Mouse (Mus musculus): ENCODE data around the gene Srbd1. TPM values are rescaled to one million over a fixed set of nuclear protein-coding genes. Genes with fewer than 3 reads are reported as not detected.

The Srbd1 gene
- 4.8 and 5.4 TPM in 2 replicates for polyA plus RNA-seq (2012; rRNA removed)

DNA sequence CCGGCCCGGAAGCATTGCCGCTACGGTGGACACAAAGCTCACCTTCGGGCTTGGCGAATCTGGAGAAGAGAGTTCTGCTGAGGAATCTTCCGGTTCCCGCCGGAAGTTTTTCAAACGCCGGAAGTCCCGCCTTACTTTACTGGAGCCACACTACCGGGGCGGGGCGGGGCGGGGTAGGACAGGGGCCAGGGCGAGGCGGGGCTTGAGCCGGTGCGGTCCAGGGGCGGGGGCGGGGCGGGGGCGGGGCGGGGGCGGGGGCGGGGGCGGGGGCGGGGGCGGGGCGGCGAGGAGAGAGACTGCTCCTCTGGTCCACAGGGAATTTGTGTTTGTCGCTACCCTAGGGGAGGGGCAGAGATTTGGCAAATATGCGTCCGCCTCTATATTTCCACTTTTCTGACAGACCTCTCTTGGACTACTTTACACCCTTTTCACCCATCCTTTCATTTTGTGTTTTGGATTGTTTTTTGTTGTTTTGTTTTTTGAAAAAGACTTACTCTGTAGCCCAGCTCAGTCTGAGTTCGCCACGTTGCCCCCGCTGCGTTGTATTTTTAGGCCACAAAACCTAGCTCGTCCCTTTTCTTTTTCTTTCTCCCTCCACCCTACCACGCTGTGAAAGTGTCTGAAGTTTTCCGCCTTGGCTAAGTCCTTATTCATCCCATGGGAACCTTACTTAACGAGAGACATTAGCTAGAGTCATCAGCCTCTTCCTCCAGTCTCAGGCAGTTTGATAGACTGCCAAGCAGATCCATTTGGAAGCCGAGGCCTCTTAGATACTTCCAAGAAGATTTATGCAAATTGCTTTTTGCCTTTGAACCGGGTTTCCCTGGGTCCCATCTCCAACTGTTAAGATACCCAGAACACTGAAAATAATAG, at the start of gene Srbd1:
TSS of gene Srbd1 (minus strand) at position 97 of the 873 bp plus-strand sequence.

DNA sequence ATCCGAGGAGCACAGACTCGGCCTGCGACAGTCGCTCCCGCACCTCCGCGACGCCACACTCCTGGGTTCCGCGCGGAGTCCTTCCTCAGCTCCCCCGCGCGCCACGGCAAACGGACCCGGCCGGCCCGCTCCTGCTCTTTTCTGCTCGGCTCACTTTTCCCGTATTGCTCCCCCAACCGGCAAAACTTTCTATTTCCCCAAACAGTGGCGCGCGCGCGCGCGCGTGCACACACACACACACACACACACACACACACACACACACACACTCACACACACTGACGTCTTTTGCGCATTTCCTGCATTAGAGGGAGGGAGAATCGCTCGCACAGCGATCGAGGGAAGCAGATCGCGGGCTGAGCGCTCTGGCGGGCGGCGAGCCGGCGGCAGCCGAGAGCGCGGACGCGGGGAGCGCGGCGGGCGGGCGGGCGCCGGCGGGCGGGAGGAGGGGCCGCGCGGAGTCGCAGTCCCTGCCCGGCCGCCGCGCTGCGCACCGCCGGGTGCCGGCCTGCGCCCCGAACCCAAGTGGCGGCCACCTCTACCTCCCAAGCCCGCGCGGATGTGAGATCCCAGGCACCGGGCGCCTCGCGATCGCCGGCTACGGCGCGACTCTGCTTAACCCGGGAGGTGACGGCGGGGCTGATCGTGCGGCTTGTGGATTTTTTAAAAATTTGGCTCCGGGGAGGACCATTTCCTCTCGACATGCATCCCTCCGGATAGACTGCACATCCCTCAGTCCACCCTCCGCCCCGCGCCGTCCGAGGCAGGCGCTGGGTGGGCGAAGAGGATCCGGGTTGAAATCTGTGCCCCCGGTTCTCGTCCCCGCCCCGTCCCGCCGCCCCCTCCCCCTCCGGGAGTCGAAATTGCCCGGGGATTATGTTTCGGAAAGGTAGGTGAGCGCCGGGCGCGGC, 22.6 kb upstream of the Srbd1 start, which contains the start of gene Prkce:
TSS of gene Prkce (plus strand) at position 466 of the 911 bp plus-strand sequence.

Other genes with a start within 250 kb of the Srbd1 start
- 0.33 and 0.41 TPM in 2 replicates for gene Prkce, start 22.6 kb upstream of the Srbd1 start, polyA plus RNA-seq (2012; rRNA removed)

All from liver, embryonic 14 days (tissue).